Mouse (Mus musculus) gastrocnemius, postnatal 10 days (tissue): ENCODE measurements around the gene Col4a4. TPM values are rescaled to one million over a fixed set of nuclear protein-coding genes. Genes with fewer than 3 reads are reported as not detected.

Source experiments
- DNase-seq: peaks from one replicate; pipeline ENCODE4 v3.0.0; 2021; ENCODE audit warnings: mixed read lengths
- total RNA-seq, 2 experiments: library from RNA; stranded (reverse); gene quantifications; 2 replicates each; pipeline ENCODE4 v1.2.3; 2021

The Col4a4 gene
- total RNA-seq, 2 experiments from 2014 or later, result 2.0 to 2.1 TPM

- DNase-seq, result no peak
These were observed 111.4 kb downstream of the Col4a4 start for GRCm38 (mm10) chr1:82475254-82475653.

GRCm38 (mm10) chr1:82474461-82474961 lies 112.1 kb downstream of the Col4a4 start:
- no peak for DNase-seq

GRCm38 (mm10) chr1:82473467-82473866 lies 113.2 kb downstream of the Col4a4 start:
- no peak for DNase-seq

- no peak for DNase-seq
These were observed 116.0 kb downstream of the Col4a4 start for GRCm38 (mm10) chr1:82470516-82471225.

GRCm38 (mm10) chr1:82468872-82469271 lies 117.8 kb downstream of the Col4a4 start:
- DNase-seq, result no peak

GRCm38 (mm10) chr1:82465321-82465853 lies 121.3 kb downstream of the Col4a4 start:
- no peak for DNase-seq

GRCm38 (mm10) chr1:82461041-82461440 lies 125.6 kb downstream of the Col4a4 start:
- no peak for DNase-seq

GRCm38 (mm10) chr1:82459926-82460325 lies 126.7 kb downstream of the Col4a4 start:
- no peak for DNase-seq

GRCm38 (mm10) chr1:82459350-82459749 lies 127.3 kb downstream of the Col4a4 start:
- DNase-seq, result no peak

GRCm38 (mm10) chr1:82454031-82454430 lies 132.6 kb downstream of the Col4a4 start:
- no peak for DNase-seq

DNA sequence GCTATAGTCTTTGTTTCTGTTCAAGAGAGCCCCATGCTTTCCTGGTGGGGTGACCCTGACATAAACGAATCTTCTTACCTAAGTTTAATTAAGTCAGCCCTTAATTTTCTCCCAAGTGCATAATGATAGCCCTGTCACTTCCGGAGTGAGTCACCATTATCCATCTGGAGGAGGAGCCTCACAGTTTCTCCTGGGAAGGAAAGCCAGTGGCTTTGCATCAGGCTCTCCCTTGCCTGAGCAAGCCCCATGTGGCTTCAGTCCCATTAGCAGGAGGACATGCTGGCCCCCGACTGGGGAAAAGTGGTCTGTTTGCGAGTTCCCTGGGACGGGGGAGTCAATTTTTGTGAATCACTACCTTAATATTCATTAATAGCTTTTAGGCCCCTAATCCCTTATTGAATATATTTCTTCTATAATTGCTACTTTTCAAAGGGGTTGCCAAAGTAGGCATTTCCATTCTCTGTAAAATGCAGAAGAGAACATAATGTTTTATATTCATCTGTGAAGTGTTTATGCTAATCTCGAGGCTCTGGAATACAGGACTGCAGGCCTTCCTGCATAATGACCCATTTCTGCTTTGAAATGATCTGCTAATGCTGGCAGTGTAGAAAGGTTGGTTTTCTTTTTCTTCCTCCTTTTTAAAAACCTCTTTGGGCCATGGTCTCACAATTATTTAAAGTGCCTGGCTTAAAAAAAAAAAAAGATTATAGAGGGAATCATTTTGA lies 134.6 kb downstream of the Col4a4 start:
- no peak for DNase-seq

DNA sequence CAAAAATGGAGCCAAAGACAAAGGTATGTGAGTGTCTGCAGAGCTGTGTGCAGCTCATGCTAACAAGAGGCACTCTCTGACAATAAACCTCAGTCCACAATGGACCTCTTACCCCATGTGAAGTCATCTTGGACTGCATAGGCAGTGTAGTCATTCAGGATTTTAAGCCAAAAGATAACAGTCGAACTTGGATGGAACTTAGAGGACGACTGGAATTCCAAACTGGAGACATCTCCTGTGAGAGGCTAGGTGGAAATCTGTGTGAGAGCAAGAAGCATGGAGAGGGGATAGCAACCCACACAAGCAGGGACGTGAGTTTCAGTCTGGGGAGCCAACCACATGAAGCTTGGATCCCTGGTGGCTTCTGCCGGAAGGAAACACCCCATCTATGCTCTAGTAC lies 136.8 kb downstream of the Col4a4 start:
- no peak for DNase-seq

DNA sequence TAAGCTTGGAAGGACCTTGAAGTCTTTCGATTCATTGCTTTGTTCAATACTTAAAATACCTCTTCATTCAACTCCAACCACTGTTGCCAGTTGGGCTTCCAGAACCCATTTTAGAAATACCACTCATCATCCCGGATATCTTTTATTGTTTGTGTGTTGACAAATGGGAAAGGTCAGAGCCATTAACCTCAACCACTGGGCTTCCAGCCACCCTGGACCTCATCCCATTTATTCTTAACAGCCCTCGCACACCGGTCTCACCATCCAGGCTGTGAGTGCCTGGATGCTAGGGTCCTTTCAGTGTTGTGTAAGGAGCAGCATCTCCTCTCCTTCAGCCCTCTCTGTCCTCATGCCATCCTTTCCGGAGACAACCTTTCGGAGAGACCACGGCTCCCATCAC lies 140.6 kb downstream of the Col4a4 start:
- DNase-seq, result no peak

- DNase-seq, result no peak
These were observed 143.1 kb downstream of the Col4a4 start for GRCm38 (mm10) chr1:82443517-82443916.

GRCm38 (mm10) chr1:82440123-82440522 lies 146.5 kb downstream of the Col4a4 start:
- DNase-seq, result no peak

- DNase-seq, result no peak
These were observed 149.4 kb downstream of the Col4a4 start for GRCm38 (mm10) chr1:82437273-82437672.

DNA sequence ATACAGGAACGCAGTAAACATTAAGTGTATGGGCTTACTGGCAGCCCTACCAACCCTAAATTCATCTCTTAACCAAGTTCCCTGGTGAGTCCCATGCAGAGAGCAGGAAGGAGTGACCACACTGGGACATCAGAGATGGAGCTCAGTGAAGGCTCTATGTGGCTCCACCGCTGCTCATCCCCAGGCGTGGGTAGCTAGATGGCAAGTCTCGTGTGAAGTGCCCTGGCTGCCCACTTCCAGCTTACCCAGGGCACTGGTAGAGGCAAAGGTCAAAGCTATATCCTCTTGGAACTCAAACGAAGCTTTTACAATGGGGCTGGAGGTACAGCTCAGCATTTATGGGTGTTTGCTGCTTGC lies 153.0 kb downstream of the Col4a4 start:
- DNase-seq, result no peak

GRCm38 (mm10) chr1:82432919-82433648 lies 153.6 kb downstream of the Col4a4 start:
- DNase-seq, result peak; percentile 61

DNA sequence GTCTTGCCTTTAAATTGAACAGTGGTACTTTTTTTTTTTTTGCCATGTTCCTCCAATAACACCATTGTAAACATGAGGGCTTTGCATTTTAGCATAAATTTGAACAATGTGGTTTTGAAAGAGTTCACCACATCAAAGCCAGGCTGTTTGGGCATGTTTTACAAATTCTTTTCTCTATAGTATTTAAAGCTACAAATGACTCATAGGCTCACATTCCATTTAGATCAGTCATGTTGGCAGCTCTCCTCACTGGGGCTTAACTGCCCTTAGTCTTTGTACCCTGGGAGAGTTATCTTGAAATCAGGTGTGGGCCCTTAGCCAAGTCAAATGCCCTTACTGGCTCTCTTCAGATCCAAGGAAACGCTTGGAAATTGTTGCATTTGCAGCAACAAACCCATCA lies 157.6 kb downstream of the Col4a4 start:
- DNase-seq, result no peak

- DNase-seq, result no peak
These were observed 158.9 kb downstream of the Col4a4 start for GRCm38 (mm10) chr1:82427729-82428128.

DNA sequence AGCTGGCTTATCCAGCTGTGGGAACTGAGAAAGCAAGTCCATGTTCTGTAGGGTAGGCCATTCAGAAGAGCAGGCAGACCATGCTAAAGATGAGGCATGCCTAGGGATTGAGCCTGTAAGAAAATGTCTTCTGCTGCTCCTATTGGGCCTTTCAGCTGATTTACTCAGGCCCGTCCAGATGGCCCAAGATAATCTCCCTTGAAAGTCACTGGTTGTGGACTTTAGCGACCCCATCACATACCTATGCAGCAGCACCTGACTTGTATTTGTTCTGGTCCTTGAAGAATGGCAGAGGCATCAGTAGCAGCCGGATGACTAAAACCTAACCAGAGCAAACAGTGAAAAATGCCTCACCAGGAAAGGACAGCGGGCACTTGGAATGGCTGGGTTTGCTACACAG lies 171.0 kb downstream of the Col4a4 start:
- DNase-seq, result no peak

DNA sequence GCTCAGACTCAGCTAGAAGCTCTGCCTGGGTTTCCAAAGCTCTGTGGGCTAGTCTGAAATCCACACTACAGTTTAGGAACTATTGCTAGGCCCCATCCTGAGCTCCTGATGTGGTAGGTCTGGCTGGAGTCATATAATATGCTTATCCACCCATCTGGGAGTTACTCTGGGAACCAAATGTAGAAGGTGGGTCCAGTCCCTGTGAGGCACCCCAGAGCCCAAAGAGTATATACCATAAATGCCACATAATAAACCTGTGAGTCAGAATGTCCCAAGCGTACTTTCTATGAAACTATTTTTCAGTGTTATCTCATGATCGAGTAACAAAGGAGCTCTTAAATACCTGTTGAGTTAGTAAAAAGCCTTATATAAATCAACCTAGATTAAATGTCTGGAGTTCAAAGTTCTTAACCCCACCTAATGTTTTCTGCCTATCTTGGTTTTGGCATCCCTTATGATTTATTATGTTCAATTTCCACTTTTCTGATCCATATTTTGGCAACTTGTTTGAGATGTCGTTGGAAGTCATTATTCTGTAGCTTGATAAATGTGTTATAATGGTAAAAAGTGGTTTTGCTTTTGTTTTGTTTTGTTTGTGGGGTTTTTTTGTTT lies 172.1 kb downstream of the Col4a4 start:
- DNase-seq, result no peak
